In genomic region chr6:12550054-12550655, GRCm38 (mm10) we compare ENCODE assay signal across 13 mouse cellular contexts.
DNase-seq lines count a peak whose midpoint lies in the region; ATAC-seq lines count a peak whose summit lies in the region.
"Had no signal": no experiment of that assay in that cellular context is flagged by ENCODE, and none has a peak within 500 bp of the region (broad histone marks: within the 10 kb centered on the region; RNA-seq: fewer than 3 reads in every experiment).

No protein-coding gene starts in this region.

- H3K4me1 ChIP-seq in midbrain, embryonic 12.5 days = 0 out of 2 replicates have a peak, but pooled peaks cover 3% of the 10 kb centered on the region
- peaks cover 11% of the 10 kb centered on the region for H3K4me1 ChIP-seq in midbrain, embryonic 10.5 days
- no peaks in the 10 kb centered on the region for H3K4me1 ChIP-seq in neural tube, embryonic 14.5 days (ENCODE audit: control insufficient read depth, insufficient read depth, low read length)
- H3K4me1 ChIP-seq: heart, embryonic 15.5 days; limb, embryonic 12.5 days had no signal

- DNase-seq in heart, adult 9 months (ENCODE audit: low spot score in 2 of 2) = peak; percentile 6 to 7
- no peak for DNase-seq in heart, postnatal 14 days
- DNase-seq in midbrain, embryonic 10.5 days (ENCODE audit: low spot score) = no peak
- DNase-seq in fibroblast of lung, adult 2 months (ENCODE audit: low read depth) = peak; percentile 11
- DNase-seq in left cerebral cortex, adult 18-20 months (ENCODE audit: low spot score in 2 of 2) = no peak
- DNase-seq: cerebellum, adult 9-10 months; lung, adult 18-20 months; right cerebral cortex, postnatal 14 days had no signal

- H3K9me3 ChIP-seq in midbrain, embryonic 12.5 days = no peaks in the 10 kb centered on the region
- H3K9me3 ChIP-seq in midbrain, embryonic 10.5 days (replicated peaks) = no peaks in the 10 kb centered on the region
- no peaks in the 10 kb centered on the region for H3K9me3 ChIP-seq in neural tube, embryonic 14.5 days (ENCODE audit: control insufficient read depth, low read length)
- H3K9me3 ChIP-seq: heart, embryonic 15.5 days; limb, embryonic 12.5 days had no signal

- intact Hi-C loops in heart, postnatal 14 days (cut with DNase I) = loop anchor here (10.0 kb wide), 1 partner anchor 195 kb away; the partner anchor contains the start of gene Thsd7a

- no peak overlapping the region for H3K9ac ChIP-seq in midbrain, embryonic 12.5 days (replicated peaks)
- no peak overlapping the region for H3K9ac ChIP-seq in neural tube, embryonic 14.5 days (replicated peaks; ENCODE audit: low read depth, low read length)
- H3K9ac ChIP-seq: heart, embryonic 15.5 days; limb, embryonic 12.5 days had no signal

- peaks cover 7% of the 10 kb centered on the region for H3K36me3 ChIP-seq in midbrain, embryonic 12.5 days
- H3K36me3 ChIP-seq in midbrain, embryonic 10.5 days = peaks cover 9% of the 10 kb centered on the region
- no peaks in the 10 kb centered on the region for H3K36me3 ChIP-seq in neural tube, embryonic 14.5 days (ENCODE audit: control insufficient read depth, insufficient read depth, low read length)
- H3K36me3 ChIP-seq: heart, embryonic 15.5 days; limb, embryonic 12.5 days had no signal

- H3K4me3 ChIP-seq in midbrain, embryonic 12.5 days = no peak overlapping the region
- no peak overlapping the region for H3K4me3 ChIP-seq in midbrain, embryonic 10.5 days
- no peak overlapping the region for H3K4me3 ChIP-seq in neural tube, embryonic 14.5 days (ENCODE audit: low read depth, low read length)
- H3K4me3 ChIP-seq: heart, embryonic 15.5 days; limb, embryonic 12.5 days had no signal

- no peaks in the 10 kb centered on the region for H3K27me3 ChIP-seq in midbrain, embryonic 12.5 days
- no peaks in the 10 kb centered on the region for H3K27me3 ChIP-seq in midbrain, embryonic 10.5 days (ENCODE audit: low read depth, poor library complexity, severe bottlenecking)
- no peaks in the 10 kb centered on the region for H3K27me3 ChIP-seq in neural tube, embryonic 14.5 days (ENCODE audit: control insufficient read depth, insufficient read depth, low read length)
- H3K27me3 ChIP-seq: CH12.LX; heart, embryonic 15.5 days; limb, embryonic 12.5 days had no signal

- no peak overlapping the region; the same call in 1 of the 2 replicates for H3K27ac ChIP-seq in midbrain, embryonic 12.5 days (replicated peaks)
- H3K27ac ChIP-seq in midbrain, embryonic 10.5 days (replicated peaks) = no peak overlapping the region
- H3K27ac ChIP-seq in neural tube, embryonic 14.5 days (ENCODE audit: low read depth, low read length) = no peak overlapping the region
- H3K27ac ChIP-seq: heart, embryonic 15.5 days; limb, embryonic 12.5 days had no signal

- H3K4me2 ChIP-seq in midbrain, embryonic 12.5 days (replicated peaks) = no peak overlapping the region
- H3K4me2 ChIP-seq in neural tube, embryonic 14.5 days (ENCODE audit: low read depth, low read length) = no peak overlapping the region
- H3K4me2 ChIP-seq: heart, embryonic 15.5 days; limb, embryonic 12.5 days had no signal

- 53% methylated on average over 4 of the region's 4 CpGs for WGBS in midbrain, embryonic 12.5 days
- 57% methylated on average over 4 of the region's 4 CpGs for WGBS in midbrain, embryonic 10.5 days
- 29% methylated on average over 4 of the region's 4 CpGs for WGBS in neural tube, embryonic 14.5 days

- ATAC-seq in midbrain, embryonic 12.5 days (ENCODE audit: low FRiP score, low read depth) = peak; percentile 55
- peak; percentile 42; the same call in 1 of the 2 replicates for ATAC-seq in neural tube, embryonic 14.5 days (ENCODE audit: low read depth)

Comparison
In these comparisons a context has a peak if more than half of its experiments do, and no peak if none do; other contexts are left out.
1. DNase-seq: peak in heart, adult 9 months (2 of 2) and fibroblast of lung, adult 2 months (single experiment); none in heart, postnatal 14 days (0 of 2), midbrain, embryonic 10.5 days (single experiment) and left cerebral cortex, adult 18-20 months (0 of 2).